Mouse (Mus musculus) neural tube, embryonic 14.5 days (tissue): ENCODE results near the gene Tial1. TPM values are rescaled to one million over a fixed set of nuclear protein-coding genes. Genes with fewer than 3 reads are reported as not detected.

Experiments used
- ATAC-seq: fragments of 200-750 bp; cut with Nextera tagmentation; 2 replicates; pipeline ENCODE4 v1.8.0; 2017; ENCODE audit warnings: low read depth, mild to moderate bottlenecking, moderate TSS enrichment, moderate library complexity
- H3K27ac ChIP-seq: fragments of 300-500 bp; sonication (generic); 2 replicates; pipeline ENCODE4 v1.5.1; 2014; ENCODE audit warnings: low read depth, mild to moderate bottlenecking, control low read depth, low read length, moderate library complexity, mixed read lengths
- H3K27me3 ChIP-seq: fragments of 300-500 bp; sonication (generic); 2 replicates; pipeline ENCODE4 v1.6.1; 2014; ENCODE audit warnings: low read length; ENCODE audit not compliant: control insufficient read depth, insufficient read depth
- H3K36me3 ChIP-seq: fragments of 300-500 bp; sonication (generic); 2 replicates; pipeline ENCODE4 v1.6.1; 2014; ENCODE audit warnings: low read length, mixed read lengths; ENCODE audit not compliant: control insufficient read depth, insufficient read depth
- H3K4me1 ChIP-seq: fragments of 300-500 bp; sonication (generic); 2 replicates; pipeline ENCODE4 v1.6.1; 2014; ENCODE audit warnings: low read length; ENCODE audit not compliant: control insufficient read depth, insufficient read depth
- H3K4me2 ChIP-seq: fragments of 300-500 bp; sonication (generic); 2 replicates; pipeline ENCODE4 v1.6.1; 2014; ENCODE audit warnings: mild to moderate bottlenecking, low read depth, low read length, control low read depth
- H3K4me3 ChIP-seq: fragments of 300-500 bp; sonication (generic); 2 replicates; pipeline ENCODE4 v1.5.1; 2014; ENCODE audit warnings: low read depth, low read length, control low read depth, mixed read lengths
- H3K9ac ChIP-seq: fragments of 300-500 bp; sonication (generic); replicated peaks from 2 replicates; pipeline ENCODE4 v1.6.1; 2014; ENCODE audit warnings: low read depth, mild to moderate bottlenecking, control low read depth, low read length, mixed read lengths
- H3K9me3 ChIP-seq: fragments of 300-500 bp; sonication (generic); 2 replicates; pipeline ENCODE4 v1.6.1; 2016; ENCODE audit warnings: low read length; ENCODE audit not compliant: control insufficient read depth
- WGBS: fragments of 180-500 bp; shearing (Covaris S2); extraction: QIAGEN DNeasy Blood & Tissue Kit; methylation state at CpG from one replicate; pipeline ENCODE4 v1.1.7; 2014; 5-methylcytosine and 5-hydroxymethylcytosine counted together
- polyA plus RNA-seq: library from polyadenylated mRNA; unstranded; fragments of >200 nt; fragmentation: Nextera tagmentation; extraction: Ambion mirVana; gene quantifications from 2 replicates; pipeline ENCODE4 v1.2.1, GENCODE M21; 2014

Gene Tial1
- polyA plus RNA-seq, 1 experiment from 2014 or later, result 41.7 TPM

GRCm38 (mm10) chr7:128459791-128460130 lies 1.8 kb downstream of the Tial1 start:
- H3K9me3 ChIP-seq, result no peaks in the 10 kb centered on the region
- peak overlapping the region; percentile 80 for H3K9ac ChIP-seq
- no peaks in the 10 kb centered on the region for H3K27me3 ChIP-seq
- no peak overlapping the region for H3K27ac ChIP-seq
- peak overlapping the region; percentile 91 for H3K4me2 ChIP-seq
- ATAC-seq, result no peak
- H3K4me1 ChIP-seq, result peaks cover 10% of the 10 kb centered on the region
- no peaks in the 10 kb centered on the region for H3K36me3 ChIP-seq
- H3K4me3 ChIP-seq, result peak overlapping the region; percentile 70
- 15% methylated on average over 4 of the region's 4 CpGs for WGBS

DNA sequence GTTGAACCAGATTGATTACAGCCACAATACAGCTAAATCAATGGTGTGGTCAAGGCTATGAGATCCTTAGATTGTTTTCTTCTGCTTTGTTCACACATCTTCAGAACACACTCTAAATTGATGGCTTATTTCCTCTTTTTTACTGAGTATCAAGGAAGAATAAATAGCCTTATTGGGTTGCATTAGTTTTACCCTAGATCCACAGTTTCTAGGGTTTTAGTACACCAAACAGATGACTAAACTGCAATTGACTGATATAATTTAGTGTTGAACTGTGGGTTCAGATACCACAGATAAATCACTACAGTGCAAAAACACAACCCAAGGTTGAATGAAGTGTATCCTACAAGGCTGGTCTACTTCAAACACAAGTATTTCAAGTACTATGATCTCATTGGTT lies 3.5 kb downstream of the Tial1 start:
- Histone ChIP-seq H3K4me2 (no peak overlapping the region), H3K36me3 (peaks cover 6% of the 10 kb centered on the region)

GRCm38 (mm10) chr7:128452731-128453130 lies 8.8 kb downstream of the Tial1 start:
- Histone ChIP-seq H3K4me1 (no peaks in the 10 kb centered on the region; the same call in 1 of the 2 replicates), H3K36me3 (peaks cover 11% of the 10 kb centered on the region), H3K9me3 (no peaks in the 10 kb centered on the region), H3K9ac (no peak overlapping the region), H3K27ac (no peak overlapping the region), H3K4me3 (no peak overlapping the region), H3K4me2 (no peak overlapping the region), H3K27me3 (no peaks in the 10 kb centered on the region)
- ATAC-seq, result no peak
- 91% methylated on average over 1 of the region's 1 CpGs for WGBS

More for the DNA sequence above, 3.5 kb downstream of the Tial1 start:
- no peak overlapping the region for H3K9ac ChIP-seq
- H3K4me3 ChIP-seq, result no peak overlapping the region
- H3K9me3 ChIP-seq, result no peaks in the 10 kb centered on the region
- H3K27ac ChIP-seq, result no peak overlapping the region
- peaks cover 10% of the 10 kb centered on the region for H3K4me1 ChIP-seq
- no peaks in the 10 kb centered on the region for H3K27me3 ChIP-seq
- no peak for ATAC-seq

- no peaks in the 10 kb centered on the region for H3K4me1 ChIP-seq
- H3K4me3 ChIP-seq, result no peak overlapping the region
- H3K9ac ChIP-seq, result no peak overlapping the region
- H3K4me2 ChIP-seq, result no peak overlapping the region
- ATAC-seq, result no peak
- H3K27me3 ChIP-seq, result no peaks in the 10 kb centered on the region
- no peak overlapping the region for H3K27ac ChIP-seq
- H3K36me3 ChIP-seq, result peaks cover 28% of the 10 kb centered on the region
- 94% methylated on average over 2 of the region's 2 CpGs for WGBS
- no peaks in the 10 kb centered on the region for H3K9me3 ChIP-seq
Measured at GRCm38 (mm10) chr7:128440584-128440983, 20.9 kb downstream of the Tial1 start.

- no peak overlapping the region for H3K27ac ChIP-seq
- no peak overlapping the region for H3K9ac ChIP-seq
- no peaks in the 10 kb centered on the region for H3K27me3 ChIP-seq
- no peaks in the 10 kb centered on the region for H3K4me1 ChIP-seq
- WGBS, result 96% methylated on average over 6 of the region's 6 CpGs
- no peak overlapping the region for H3K4me3 ChIP-seq
- H3K9me3 ChIP-seq, result no peaks in the 10 kb centered on the region
- ATAC-seq, result no peak
- peaks cover 19% of the 10 kb centered on the region for H3K36me3 ChIP-seq
- H3K4me2 ChIP-seq, result no peak overlapping the region
Measured at GRCm38 (mm10) chr7:128439251-128439650, 22.3 kb downstream of the Tial1 start.

DNA sequence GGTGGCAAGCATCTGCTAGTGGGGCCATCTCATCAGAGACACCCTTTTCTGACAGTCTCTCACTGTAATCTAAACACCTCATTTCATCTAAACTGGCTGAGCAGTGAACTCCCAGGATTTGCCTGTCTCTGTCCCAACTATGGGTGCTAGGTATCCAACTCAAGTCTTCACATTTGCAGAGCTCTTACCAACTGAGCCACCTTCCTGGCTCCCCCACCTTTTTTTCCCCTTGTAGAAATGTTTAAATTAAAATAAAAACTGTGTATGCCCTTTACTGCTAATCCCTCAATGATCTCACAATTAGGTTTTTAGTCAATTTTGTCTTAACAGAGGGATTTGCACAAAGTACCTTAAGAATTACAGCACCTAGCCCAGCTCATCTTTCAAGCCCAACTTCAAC lies 23.4 kb downstream of the Tial1 start:
- H3K27ac ChIP-seq, result no peak overlapping the region
- H3K4me2 ChIP-seq, result no peak overlapping the region
- H3K4me1 ChIP-seq, result no peaks in the 10 kb centered on the region
- ATAC-seq, result no peak
- no peaks in the 10 kb centered on the region for H3K9me3 ChIP-seq
- H3K9ac ChIP-seq, result no peak overlapping the region
- H3K4me3 ChIP-seq, result no peak overlapping the region
- peaks cover 12% of the 10 kb centered on the region for H3K36me3 ChIP-seq
- H3K27me3 ChIP-seq, result no peaks in the 10 kb centered on the region

DNA sequence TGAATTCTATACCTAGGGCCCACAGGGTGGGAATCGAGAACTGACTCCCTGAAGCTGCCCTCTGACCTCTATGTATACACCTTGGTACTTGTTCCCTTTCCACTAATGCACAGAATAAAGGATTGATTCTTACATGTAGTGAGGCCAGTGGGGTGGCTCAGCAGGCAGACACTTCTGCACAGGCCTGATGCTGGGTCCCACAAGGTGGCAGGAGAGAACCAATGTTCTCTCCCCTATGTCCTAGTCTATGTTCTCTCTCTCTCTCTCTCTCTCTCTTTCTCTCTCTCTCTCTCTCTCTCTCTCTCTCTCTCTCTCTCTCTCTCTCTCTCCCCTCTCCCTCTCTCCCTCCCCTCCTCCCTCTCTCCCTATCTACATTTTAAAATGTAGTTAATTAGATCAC lies 28.3 kb downstream of the Tial1 start:
- 0 out of 2 replicates have a peak, but pooled peaks have one; percentile 61 for ATAC-seq
- Histone ChIP-seq H3K36me3 (no peaks in the 10 kb centered on the region), H3K9me3 (no peaks in the 10 kb centered on the region), H3K4me1 (no peaks in the 10 kb centered on the region), H3K4me2 (no peak overlapping the region), H3K4me3 (no peak overlapping the region), H3K27me3 (no peaks in the 10 kb centered on the region), H3K27ac (no peak overlapping the region), H3K9ac (no peak overlapping the region)
- WGBS, result 65% methylated on average over 1 of the region's 1 CpGs

- ATAC-seq, result no peak
- 55% methylated on average over 10 of the region's 10 CpGs for WGBS
- H3K4me2 ChIP-seq, result no peak overlapping the region
- no peaks in the 10 kb centered on the region for H3K27me3 ChIP-seq
- H3K36me3 ChIP-seq, result no peaks in the 10 kb centered on the region
- H3K4me1 ChIP-seq, result no peaks in the 10 kb centered on the region
- H3K9me3 ChIP-seq, result no peaks in the 10 kb centered on the region
- no peak overlapping the region for H3K9ac ChIP-seq
- H3K4me3 ChIP-seq, result no peak overlapping the region
- H3K27ac ChIP-seq, result no peak overlapping the region
Measured at GRCm38 (mm10) chr7:128432574-128432973, 28.9 kb downstream of the Tial1 start.

DNA sequence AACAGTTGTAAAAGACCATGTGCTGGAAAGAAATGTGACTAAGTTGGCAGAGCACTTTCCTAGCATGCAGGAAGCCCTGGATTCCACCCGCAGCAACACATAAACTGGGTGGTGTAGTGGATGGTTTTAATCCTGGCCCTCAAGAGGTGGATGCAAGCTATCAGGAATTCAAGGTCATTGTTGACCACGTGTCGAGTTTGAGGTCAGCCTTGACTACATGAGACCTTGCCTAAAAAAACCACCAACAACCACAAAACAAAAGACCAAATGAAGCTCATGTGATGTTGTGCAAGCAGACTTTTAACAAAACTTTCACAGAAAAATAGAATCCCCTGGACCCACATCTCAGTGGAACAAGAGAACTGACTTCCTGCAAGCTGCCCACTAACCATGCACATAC lies 39.0 kb downstream of the Tial1 start:
- no peak overlapping the region for H3K4me2 ChIP-seq
- 86% methylated on average over 3 of the region's 3 CpGs for WGBS
- ATAC-seq, result no peak
- H3K27me3 ChIP-seq, result peaks cover 11% of the 10 kb centered on the region
- H3K4me1 ChIP-seq, result peaks cover 8% of the 10 kb centered on the region
- H3K36me3 ChIP-seq, result no peaks in the 10 kb centered on the region
- no peak overlapping the region for H3K4me3 ChIP-seq
- no peak overlapping the region for H3K27ac ChIP-seq
- H3K9ac ChIP-seq, result no peak overlapping the region
- no peaks in the 10 kb centered on the region for H3K9me3 ChIP-seq

DNA sequence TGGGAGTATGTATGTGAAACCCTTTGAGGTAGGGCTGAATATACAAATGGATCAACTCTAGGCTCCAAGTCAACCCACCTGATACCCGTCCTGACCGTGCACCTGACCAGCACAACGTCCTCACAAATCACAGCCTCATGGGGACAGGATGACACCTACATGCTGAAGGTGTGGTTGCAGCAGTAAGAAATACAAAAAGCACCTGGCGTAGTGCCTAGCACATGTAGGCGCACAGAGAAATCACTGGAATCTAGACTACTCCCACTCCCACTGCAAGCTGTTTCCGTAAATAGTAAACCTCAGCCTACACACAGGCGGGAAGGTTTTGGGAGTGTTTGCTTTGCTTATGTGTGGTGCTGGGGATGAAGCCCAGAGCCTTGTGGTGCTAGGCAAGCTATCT lies 39.8 kb downstream of the Tial1 start:
- WGBS, result 90% methylated on average over 7 of the region's 7 CpGs
- H3K27me3 ChIP-seq, result peaks cover 13% of the 10 kb centered on the region
- ATAC-seq, result no peak

More for the DNA sequence above, 39.8 kb downstream of the Tial1 start:
- Histone ChIP-seq H3K9me3 (no peaks in the 10 kb centered on the region), H3K27ac (no peak overlapping the region), H3K4me1 (peaks cover 11% of the 10 kb centered on the region), H3K4me3 (no peak overlapping the region), H3K4me2 (no peak overlapping the region), H3K36me3 (no peaks in the 10 kb centered on the region), H3K9ac (no peak overlapping the region)
